Mouse (Mus musculus) C2C12 (cell line): ENCODE data around the gene Ccl6.

Source experiments
- CTCF ChIP-seq: IDR thresholded peaks from one replicate; pipeline ENCODE4 v1.5.1; 2011; ENCODE audit not compliant: control insufficient read depth, insufficient read depth, insufficient read length
- USF1 ChIP-seq: IDR thresholded peaks from one replicate; pipeline ENCODE4 v1.6.1; 2011; ENCODE audit warnings: low read depth, mild to moderate bottlenecking, control low read depth, moderate library complexity

GRCm38 (mm10) chr11:83598991-83599390 lies 6.1 kb upstream of the Ccl6 start:
- TF ChIP-seq CTCF (no peak), USF1 (no peak)
